Mouse (Mus musculus) liver, embryonic 14.5 days (tissue): ENCODE results near the gene Nid2.

Experiments used
- CTCF ChIP-seq: IDR thresholded peaks from 2 replicates; pipeline ENCODE4 v1.5.1; 2016; ENCODE audit warnings: antibody characterized with exemption, low read depth, control low read depth
- EP300 ChIP-seq: IDR thresholded peaks from 2 replicates; pipeline ENCODE4 v1.6.1; 2016; ENCODE audit warnings: antibody characterized with exemption, low read depth

DNA sequence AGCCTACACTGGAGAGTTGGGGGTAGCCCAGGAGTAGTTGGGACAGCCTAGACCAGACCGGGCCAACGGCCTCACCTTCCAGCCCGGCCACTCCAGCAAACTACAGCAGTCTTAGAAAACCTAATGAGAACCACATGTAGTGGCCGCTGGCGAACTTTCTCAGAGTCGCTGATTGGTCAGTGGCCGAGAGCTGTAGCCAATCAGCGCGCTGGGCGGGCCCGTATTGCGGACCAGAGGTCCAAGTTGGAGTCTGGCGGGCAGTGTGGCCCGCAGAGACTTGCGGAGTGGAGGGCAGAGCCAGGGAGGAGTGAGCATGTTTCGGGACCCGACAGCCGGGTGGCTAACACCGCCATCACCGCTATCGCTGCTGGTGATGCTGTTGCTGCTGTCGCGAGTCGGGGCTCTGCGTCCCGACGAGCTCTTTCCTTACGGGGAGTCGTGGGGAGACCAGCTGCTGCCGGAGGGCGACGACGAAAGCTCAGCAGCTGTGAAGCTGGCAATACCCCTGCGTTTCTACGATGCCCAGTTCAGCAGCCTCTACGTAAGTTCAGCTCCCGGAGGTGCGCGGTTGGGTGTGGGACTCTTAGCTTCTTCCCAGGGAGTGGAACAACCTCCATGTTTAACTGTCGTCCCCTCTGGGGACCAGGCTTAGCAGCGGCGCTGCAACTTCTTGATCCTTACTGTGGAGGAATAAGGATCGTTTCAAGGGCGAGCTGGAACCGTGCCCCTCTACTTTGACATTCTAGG is at the start of gene Nid2:
- TF ChIP-seq CTCF, result no peak
- no peak for TF ChIP-seq EP300
